Mouse (Mus musculus) brain, embryonic 18.5 days (tissue): ENCODE data around the gene Dnaja3.
A peak's percentile ranks its signal among the peaks of the same experiment; 100 is the strongest.

ENCODE experiments used
- DNase-seq: peaks from one replicate; pipeline ENCODE4 v3.0.0-alpha.2; 2012; ENCODE audit warnings: low read depth, low spot score

Dnaja3 gene

GRCm38 (mm10) chr16:4639831-4640237 lies at the start of gene Dnaja3, which contains the start of gene Vasn:
Dnaja3 (plus strand) TSS chr16:4639989.
Vasn (plus strand) TSS chr16:4639941.
- no peak for DNase-seq

- no peak for DNase-seq
Observed at GRCm38 (mm10) chr16:4590236-4590635, 49.6 kb upstream of the Dnaja3 start.

GRCm38 (mm10) chr16:4592909-4593875 lies 46.6 kb upstream of the Dnaja3 start:
- DNase-seq, result no peak

GRCm38 (mm10) chr16:4593971-4594813 lies 45.6 kb upstream of the Dnaja3 start, which contains the start of gene Glis2:
Glis2 (plus strand) TSS chr16:4594713.
- peak; percentile 76 for DNase-seq

- DNase-seq, result no peak
Observed at GRCm38 (mm10) chr16:4594814-4595526, 44.8 kb upstream of the Dnaja3 start.

- no peak for DNase-seq
Observed at GRCm38 (mm10) chr16:4595527-4595963, 44.2 kb upstream of the Dnaja3 start.

GRCm38 (mm10) chr16:4596141-4596728 lies 43.6 kb upstream of the Dnaja3 start:
- DNase-seq, result no peak

- DNase-seq, result no peak
Observed at GRCm38 (mm10) chr16:4596836-4597235, 43.0 kb upstream of the Dnaja3 start.

- no peak for DNase-seq
Observed at GRCm38 (mm10) chr16:4597296-4597695, 42.5 kb upstream of the Dnaja3 start.

- DNase-seq, result no peak
Observed at GRCm38 (mm10) chr16:4598041-4598440, 41.7 kb upstream of the Dnaja3 start.

- no peak for DNase-seq
Observed at GRCm38 (mm10) chr16:4598891-4599543, 40.8 kb upstream of the Dnaja3 start.

GRCm38 (mm10) chr16:4599616-4600015 lies 40.2 kb upstream of the Dnaja3 start:
- DNase-seq, result no peak

GRCm38 (mm10) chr16:4600701-4601310 lies 39.0 kb upstream of the Dnaja3 start:
- no peak for DNase-seq

GRCm38 (mm10) chr16:4602189-4602588 lies 37.6 kb upstream of the Dnaja3 start:
- no peak for DNase-seq

- no peak for DNase-seq
Observed at GRCm38 (mm10) chr16:4602766-4603452, 36.9 kb upstream of the Dnaja3 start.

GRCm38 (mm10) chr16:4603453-4603837 lies 36.3 kb upstream of the Dnaja3 start:
- DNase-seq, result no peak

- DNase-seq, result no peak
Observed at GRCm38 (mm10) chr16:4604293-4604837, 35.4 kb upstream of the Dnaja3 start.

GRCm38 (mm10) chr16:4605514-4606131 lies 34.2 kb upstream of the Dnaja3 start:
- DNase-seq, result no peak
